Mouse (Mus musculus): ENCODE data around the gene Zfp408. TPM values are rescaled to one million over a fixed set of nuclear protein-coding genes. Genes with fewer than 3 reads are reported as not detected.
"Not testable (repeated sequence)": the region's sequence is repeated elsewhere in the genome, so short reads cannot be mapped to it uniquely, and the experiment has no call there.

Gene Zfp408
- total RNA-seq, 2 experiments from 2014 or later = 3.1 to 3.8 TPM

DNA sequence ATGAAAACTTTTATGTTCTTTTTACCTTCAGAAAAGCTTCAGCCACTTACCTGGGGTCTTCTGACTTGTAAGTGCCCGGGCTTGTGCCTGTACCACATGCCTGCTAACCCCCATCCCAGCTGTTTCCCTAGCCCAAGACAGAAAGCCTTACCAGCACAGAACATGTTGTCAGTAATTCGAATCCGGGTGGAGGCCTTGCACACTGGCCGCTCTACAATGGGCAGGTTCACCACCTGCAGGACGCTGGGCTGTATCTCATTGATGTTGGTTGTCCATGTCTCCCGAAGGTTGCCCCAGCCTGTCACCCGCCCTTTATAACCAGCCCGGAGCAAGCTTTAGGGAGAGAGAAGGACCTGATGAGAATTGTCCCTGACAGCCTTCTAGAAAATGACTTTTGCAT, 21.4 kb downstream of the Zfp408 start:
- intact Hi-C loops (cut with DNase I; ENCODE audit: low total_unique reads) = no loop called here
- no peak for DNase-seq

DNA sequence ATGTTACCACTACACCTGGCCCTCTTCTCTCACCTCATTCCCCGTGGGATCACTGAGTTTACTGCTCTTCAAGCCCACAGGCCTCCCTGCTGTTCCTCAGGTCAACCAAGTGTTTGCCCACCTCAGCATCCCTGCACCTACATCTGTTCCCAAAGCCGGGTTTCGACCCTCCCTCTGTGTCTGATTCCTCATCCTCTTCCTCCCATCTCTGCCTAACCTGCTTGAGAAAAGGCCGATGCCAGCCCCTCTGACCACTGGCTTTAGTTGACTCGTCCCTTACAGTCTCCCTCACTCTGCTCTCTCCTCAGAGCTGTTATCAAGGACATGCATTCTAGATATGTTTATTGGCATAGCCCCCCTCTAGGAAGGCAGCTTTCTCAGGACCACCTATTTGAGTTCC, 22.1 kb downstream of the Zfp408 start:
- intact Hi-C loops (cut with DNase I; ENCODE audit: low total_unique reads) = no loop called here
- DNase-seq = no peak

DNA sequence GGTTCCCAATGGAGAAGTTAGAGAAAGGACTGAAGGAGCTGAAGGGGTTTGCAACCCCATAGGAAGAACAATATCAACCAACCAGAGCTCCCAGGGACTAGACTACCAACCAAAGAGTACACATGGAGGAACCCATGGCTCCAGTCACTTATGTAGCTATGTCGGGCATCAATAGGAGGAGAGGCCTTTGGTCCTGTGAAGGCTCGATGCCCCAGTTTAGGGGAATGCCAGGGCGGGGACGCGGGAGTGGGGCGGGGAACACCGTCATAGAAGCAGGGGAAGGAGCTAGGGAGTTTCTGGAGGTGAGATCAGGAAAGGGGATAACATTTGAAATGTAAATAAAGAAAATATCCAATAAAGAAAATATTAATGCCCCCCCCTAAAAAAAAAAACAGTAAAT, 26.2 kb downstream of the Zfp408 start:
- intact Hi-C loops (cut with DNase I; ENCODE audit: low total_unique reads); DNase-seq: not testable (repeated sequence)

DNA sequence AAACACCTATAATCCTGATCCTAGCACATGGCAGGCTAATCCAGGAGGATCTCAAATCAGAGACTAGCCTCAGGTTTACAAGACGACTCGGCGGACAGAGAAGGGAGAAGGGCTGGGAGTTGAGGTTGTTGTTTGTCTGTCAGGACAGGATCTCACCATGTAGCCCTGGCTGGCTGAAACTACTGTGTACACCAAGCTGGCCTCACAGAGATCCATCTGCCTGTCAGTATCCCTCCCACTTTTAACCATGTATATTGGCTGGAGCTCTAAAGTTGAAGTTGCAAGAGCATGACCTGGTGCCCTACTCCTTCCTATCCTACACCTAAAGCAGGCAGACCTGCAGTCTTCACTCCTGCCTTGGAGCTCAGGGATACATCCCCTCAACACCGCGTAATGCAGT, 27.2 kb downstream of the Zfp408 start:
- DNase-seq = no peak
- intact Hi-C loops (cut with DNase I; ENCODE audit: low total_unique reads) = no loop called here

DNA sequence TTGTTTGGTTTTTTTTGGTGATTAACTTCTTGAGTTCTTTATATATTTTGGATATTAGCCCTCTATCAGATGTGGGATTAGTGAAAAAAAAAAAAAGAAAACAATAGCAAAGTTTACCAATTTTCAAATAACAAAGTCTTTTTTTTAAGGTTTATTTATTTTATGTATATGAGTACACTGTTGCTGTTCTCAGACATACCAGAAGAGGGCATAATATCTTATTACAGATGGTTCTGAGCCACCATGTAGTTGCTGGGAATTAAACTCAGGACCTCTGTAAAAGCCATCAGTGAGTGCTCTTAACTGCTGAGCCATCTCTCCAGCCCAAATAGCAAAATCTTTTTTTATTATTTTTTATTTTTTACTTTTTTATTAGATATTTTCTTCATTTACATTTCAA, 40.2 kb downstream of the Zfp408 start:
- intact Hi-C loops (cut with DNase I; ENCODE audit: low total_unique reads); DNase-seq: not testable (repeated sequence)

DNA sequence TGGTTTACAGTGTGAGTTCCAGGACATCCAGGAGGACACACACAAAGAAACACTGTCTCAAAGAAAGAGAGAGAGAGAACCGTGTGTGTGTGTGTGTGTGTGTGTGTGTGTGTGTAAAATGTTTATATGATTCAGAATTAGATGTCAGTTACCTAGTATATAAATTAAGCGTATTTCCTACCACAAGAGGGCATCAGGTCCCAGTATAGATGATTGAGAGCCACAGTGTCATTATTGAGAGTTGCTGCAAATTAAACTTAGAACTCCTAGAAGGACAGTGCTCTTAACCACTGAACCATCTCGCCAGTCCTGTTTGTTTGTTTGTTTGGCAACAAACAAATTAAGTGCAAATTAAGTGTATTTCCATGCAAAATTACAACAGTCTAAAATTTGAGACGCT, 47.2 kb downstream of the Zfp408 start:
- DNase-seq = no peak
- intact Hi-C loops (cut with DNase I; ENCODE audit: low total_unique reads) = no loop called here

DNA sequence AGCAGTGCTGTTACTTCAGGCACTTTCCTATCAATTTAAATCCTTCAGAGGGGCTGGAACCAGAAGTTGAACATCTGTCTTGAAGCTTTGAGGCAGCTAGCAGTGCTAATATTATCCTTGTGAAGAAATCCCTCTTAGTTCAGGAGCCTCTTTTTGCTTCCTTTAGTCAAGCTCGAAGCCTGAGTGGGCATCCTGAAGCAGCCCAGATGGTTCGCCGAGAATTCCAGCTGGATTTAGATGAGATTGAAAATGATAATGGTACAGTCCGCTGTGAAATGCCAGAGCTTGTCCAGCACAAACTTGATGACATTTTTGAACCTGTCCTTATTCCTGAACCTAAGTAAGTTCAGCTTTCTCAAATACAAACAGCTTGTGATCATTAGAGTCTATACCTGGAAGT, 49.1 kb downstream of the Zfp408 start:
- DNase-seq = no peak

More for the DNA sequence above, 49.1 kb downstream of the Zfp408 start:
- intact Hi-C loops (cut with DNase I; ENCODE audit: low total_unique reads) = no loop called here

Other genes with a start within 250 kb of the Zfp408 start
- gene 1110051M20Rik, start 205.1 kb downstream of the Zfp408 start, total RNA-seq (2021) = 10 to 100 TPM; 11.3 to 13.2 TPM
- gene Lrp4, start 192.3 kb downstream of the Zfp408 start, total RNA-seq (2021) = 10 to 100 TPM; 13.9 to 15.4 TPM
- 10 to 100 TPM; 30.9 to 32.9 TPM for gene Ckap5, start 123.0 kb downstream of the Zfp408 start, total RNA-seq (2021)
- gene F2, start 13.4 kb downstream of the Zfp408 start, total RNA-seq (2021) = under 1 TPM in 1 of 2 experiments, not detected in 1; 0.21 TPM
- 10 to 100 TPM; 17.9 to 19.6 TPM for gene Arhgap1, start 69 bp upstream of the Zfp408 start, total RNA-seq (2021)
- gene Atg13, start 60.8 kb upstream of the Zfp408 start, total RNA-seq (2021) = 10 to 100 TPM; 20.7 to 24.8 TPM
- 1 to 10 TPM; 3.9 to 4.9 TPM for gene Harbi1, start 61.1 kb upstream of the Zfp408 start, total RNA-seq (2021)
- 10 to 100 TPM; 15.4 to 17.0 TPM for gene Ambra1, start 80.3 kb upstream of the Zfp408 start, total RNA-seq (2021)

Data from gastrocnemius, postnatal 14 days (tissue).